Mouse (Mus musculus) megakaryocyte, adult 5-6 weeks (primary cell): ENCODE results near the gene Ring1. TPM values are rescaled to one million over a fixed set of nuclear protein-coding genes. Genes with fewer than 3 reads are reported as not detected.
A peak's percentile ranks its signal among the peaks of the same experiment; 100 is the strongest.
"Not testable (repeated sequence)": the region's sequence is repeated elsewhere in the genome, so short reads cannot be mapped to it uniquely, and the experiment has no call there.

Experiments
- ATAC-seq: 2 replicates; pipeline ENCODE4 v1.8.0; 2016; ENCODE audit warnings: mild to moderate bottlenecking, inconsistent platforms; ENCODE audit not compliant: poor library complexity, severe bottlenecking
- total RNA-seq, 2 experiments: library from RNA; stranded (forward) in 1 of 2; stranded (reverse) in 1 of 2; fragments of 153-499, 151-499 nt in 1 of 2; fragments of 221-1000, 200-1000 nt in 1 of 2; gene quantifications; 2 replicates each; pipeline versions ENCODE4 v1.2.3 to v1.2.4; 2015 to 2017

Ring1 gene
- total RNA-seq, 2 experiments from 2014 or later: 5.3 to 9.6 TPM

GRCm38 (mm10) chr17:34029150-34029889 is 4.8 kb upstream of the Ring1 start:
- no peak for ATAC-seq

- no peak for ATAC-seq
Observed at GRCm38 (mm10) chr17:34028501-34029149, 4.1 kb upstream of the Ring1 start.

GRCm38 (mm10) chr17:34027656-34028223 is 3.3 kb upstream of the Ring1 start, which contains the start of gene H2-Ke6:
H2-Ke6 (minus strand) TSS chr17:34028060.
- ATAC-seq: peak; percentile 57

GRCm38 (mm10) chr17:34026917-34027655 is 2.6 kb upstream of the Ring1 start:
- peak; percentile 56 for ATAC-seq

- no peak for ATAC-seq
Observed at GRCm38 (mm10) chr17:34026221-34026620, 1.7 kb upstream of the Ring1 start.

- no peak for ATAC-seq
Observed at GRCm38 (mm10) chr17:34025756-34026151, 1.3 kb upstream of the Ring1 start.

GRCm38 (mm10) chr17:34024861-34025755 is 628 bp upstream of the Ring1 start:
- ATAC-seq: no peak

- no peak for ATAC-seq
Observed at GRCm38 (mm10) chr17:34023678-34024077, 802 bp downstream of the Ring1 start.

- no peak for ATAC-seq
Observed at GRCm38 (mm10) chr17:34022987-34023386, 1.5 kb downstream of the Ring1 start.

GRCm38 (mm10) chr17:34022414-34022783 is 2.1 kb downstream of the Ring1 start:
- no peak for ATAC-seq

- no peak for ATAC-seq
Observed at GRCm38 (mm10) chr17:34021539-34022413, 2.7 kb downstream of the Ring1 start.

GRCm38 (mm10) chr17:34013436-34013835 is 11.0 kb downstream of the Ring1 start:
- ATAC-seq: no peak

GRCm38 (mm10) chr17:34010156-34010555 is 14.3 kb downstream of the Ring1 start:
- ATAC-seq: no peak

- ATAC-seq: no peak
Observed at GRCm38 (mm10) chr17:34006570-34006969, 17.9 kb downstream of the Ring1 start.

- no peak for ATAC-seq
Observed at GRCm38 (mm10) chr17:34003426-34003825, 21.1 kb downstream of the Ring1 start.

GRCm38 (mm10) chr17:34000796-34001195 is 23.7 kb downstream of the Ring1 start:
- ATAC-seq: not testable (repeated sequence)

GRCm38 (mm10) chr17:34000150-34000537 is 24.3 kb downstream of the Ring1 start, which contains the start of gene H2-K1:
H2-K1 (minus strand) TSS chr17:34000347.
- peak; percentile 96 for ATAC-seq

- ATAC-seq: no peak
Observed at GRCm38 (mm10) chr17:33999341-34000149, 24.9 kb downstream of the Ring1 start.
